Mouse (Mus musculus) adrenal gland, postnatal 10 days (tissue): Measurements from ENCODE around the gene Dnajc6. TPM values are rescaled to one million over a fixed set of nuclear protein-coding genes. Genes with fewer than 3 reads are reported as not detected.
A peak's percentile ranks its signal among the peaks of the same experiment; 100 is the strongest.

ENCODE experiments used
- DNase-seq: peaks from one replicate; pipeline ENCODE4 v3.0.0; 2021; ENCODE audit warnings: mixed read lengths
- total RNA-seq, 2 experiments: library from RNA; stranded (reverse); gene quantifications; 2 replicates each; pipeline ENCODE4 v1.2.3; 2021

Gene Dnajc6
- total RNA-seq, 2 experiments from 2014 or later: 7.3 to 9.1 TPM

GRCm38 (mm10) chr4:101642708-101643107 lies 146.3 kb downstream of the Dnajc6 start:
- DNase-seq: no peak

- DNase-seq: no peak
Observed at GRCm38 (mm10) chr4:101643216-101643615, 146.8 kb downstream of the Dnajc6 start.

- no peak for DNase-seq
Observed at GRCm38 (mm10) chr4:101646857-101647195, 150.4 kb downstream of the Dnajc6 start.

- DNase-seq: peak; percentile 99
Observed at GRCm38 (mm10) chr4:101647196-101647905, 150.9 kb downstream of the Dnajc6 start, which contains the start of gene Leprot. Leprot (plus strand) TSS chr4:101647718.

- no peak for DNase-seq
Observed at GRCm38 (mm10) chr4:101647976-101648642, 151.7 kb downstream of the Dnajc6 start.

- DNase-seq: no peak
Observed at GRCm38 (mm10) chr4:101648745-101649144, 152.3 kb downstream of the Dnajc6 start.

- DNase-seq: no peak
Observed at GRCm38 (mm10) chr4:101650961-101651360, 154.5 kb downstream of the Dnajc6 start.

GRCm38 (mm10) chr4:101654256-101654655 lies 157.8 kb downstream of the Dnajc6 start:
- no peak for DNase-seq

GRCm38 (mm10) chr4:101654788-101655414 lies 158.5 kb downstream of the Dnajc6 start:
- DNase-seq: no peak

GRCm38 (mm10) chr4:101655415-101655790 lies 159.0 kb downstream of the Dnajc6 start:
- no peak for DNase-seq

- no peak for DNase-seq
Observed at GRCm38 (mm10) chr4:101656056-101656455, 159.6 kb downstream of the Dnajc6 start.

- DNase-seq: no peak
Observed at GRCm38 (mm10) chr4:101656956-101657570, 160.6 kb downstream of the Dnajc6 start.

GRCm38 (mm10) chr4:101664160-101664750 lies 167.8 kb downstream of the Dnajc6 start:
- DNase-seq: peak; percentile 72

- no peak for DNase-seq
Observed at GRCm38 (mm10) chr4:101664766-101665165, 168.3 kb downstream of the Dnajc6 start.

GRCm38 (mm10) chr4:101669161-101669560 lies 172.7 kb downstream of the Dnajc6 start:
- no peak for DNase-seq

- DNase-seq: no peak
Observed at GRCm38 (mm10) chr4:101669811-101670210, 173.4 kb downstream of the Dnajc6 start.

GRCm38 (mm10) chr4:101674790-101675189 lies 178.3 kb downstream of the Dnajc6 start:
- peak; percentile 27 for DNase-seq

- DNase-seq: peak; percentile 28
Observed at GRCm38 (mm10) chr4:101675726-101676125, 179.3 kb downstream of the Dnajc6 start.

- no peak for DNase-seq
Observed at GRCm38 (mm10) chr4:101682620-101683019, 186.2 kb downstream of the Dnajc6 start.

GRCm38 (mm10) chr4:101683086-101683485 lies 186.6 kb downstream of the Dnajc6 start:
- no peak for DNase-seq

- no peak for DNase-seq
Observed at GRCm38 (mm10) chr4:101684821-101685220, 188.4 kb downstream of the Dnajc6 start.

GRCm38 (mm10) chr4:101686227-101686810 lies 189.9 kb downstream of the Dnajc6 start:
- no peak for DNase-seq
